ENCODE assay signal across 8 mouse cellular contexts in genomic region chr17:9774740-9775629, GRCm38 (mm10).
DNase-seq lines count a peak whose midpoint lies in the region; ATAC-seq lines count a peak whose summit lies in the region.

No protein-coding gene starts in this region.

- peak overlapping the region; percentile 62 for H3K27ac ChIP-seq in heart, embryonic 15.5 days
- peak overlapping the region; percentile 87 for H3K27ac ChIP-seq in brown adipose tissue, adult 24 weeks (replicated peaks; ENCODE audit: low read depth, low read length)
- H3K27ac ChIP-seq in heart, embryonic 16.5 days (ENCODE audit: low read length) = peak overlapping the region; percentile 48
- H3K27ac ChIP-seq in midbrain, embryonic 15.5 days = peak overlapping the region; percentile 70

- peaks cover 21% of the 10 kb centered on the region for H3K4me1 ChIP-seq in heart, embryonic 15.5 days (replicated peaks)
- peaks cover 15% of the 10 kb centered on the region for H3K4me1 ChIP-seq in brown adipose tissue, adult 24 weeks (ENCODE audit: control insufficient read depth, insufficient read depth, insufficient read length, low read length)
- peaks cover 6% of the 10 kb centered on the region; the same call in 1 of the 2 replicates for H3K4me1 ChIP-seq in heart, embryonic 16.5 days (ENCODE audit: control insufficient read depth, insufficient read depth, low read length)
- peaks cover 18% of the 10 kb centered on the region for H3K4me1 ChIP-seq in midbrain, embryonic 15.5 days

- H3K9me3 ChIP-seq in heart, embryonic 15.5 days (replicated peaks) = no peaks in the 10 kb centered on the region
- H3K9me3 ChIP-seq in heart, embryonic 16.5 days (replicated peaks; ENCODE audit: control insufficient read depth, low read length) = no peaks in the 10 kb centered on the region
- no peaks in the 10 kb centered on the region for H3K9me3 ChIP-seq in midbrain, embryonic 15.5 days

- no peak overlapping the region for H3K9ac ChIP-seq in heart, embryonic 15.5 days
- no peak overlapping the region for H3K9ac ChIP-seq in heart, embryonic 16.5 days (ENCODE audit: low read length)
- H3K9ac ChIP-seq in midbrain, embryonic 15.5 days = no peak overlapping the region

- no peaks in the 10 kb centered on the region for H3K27me3 ChIP-seq in heart, embryonic 15.5 days
- no peaks in the 10 kb centered on the region for H3K27me3 ChIP-seq in heart, embryonic 16.5 days (ENCODE audit: control insufficient read depth, insufficient read depth, low read length)
- no peaks in the 10 kb centered on the region for H3K27me3 ChIP-seq in midbrain, embryonic 15.5 days (replicated peaks)

- H3K4me2 ChIP-seq in heart, embryonic 15.5 days = no peak overlapping the region
- no peak overlapping the region for H3K4me2 ChIP-seq in heart, embryonic 16.5 days (ENCODE audit: low read depth, low read length)
- no peak overlapping the region for H3K4me2 ChIP-seq in midbrain, embryonic 15.5 days

- H3K36me3 ChIP-seq in heart, embryonic 15.5 days = no peaks in the 10 kb centered on the region
- H3K36me3 ChIP-seq in heart, embryonic 16.5 days (ENCODE audit: control insufficient read depth, insufficient read depth) = no peaks in the 10 kb centered on the region
- no peaks in the 10 kb centered on the region for H3K36me3 ChIP-seq in midbrain, embryonic 15.5 days (replicated peaks)

- ATAC-seq in heart, embryonic 15.5 days (replicated peaks; ENCODE audit: insufficient number of reproducible peaks, insufficient read depth, low FRiP score, low read depth) = no peak
- no peak for ATAC-seq in heart, embryonic 16.5 days (replicated peaks; ENCODE audit: extremely low read depth, insufficient read depth, low FRiP score)
- ATAC-seq in midbrain, embryonic 15.5 days (replicated peaks) = 0 out of 2 replicates have a peak, but pooled peaks have one; percentile 25

- H3K4me3 ChIP-seq in heart, embryonic 15.5 days = no peak overlapping the region
- no peak overlapping the region for H3K4me3 ChIP-seq in brown adipose tissue, adult 24 weeks (ENCODE audit: insufficient read depth, low read depth, low read length)
- no peak overlapping the region for H3K4me3 ChIP-seq in heart, embryonic 16.5 days (ENCODE audit: low read length)
- no peak overlapping the region for H3K4me3 ChIP-seq in midbrain, embryonic 15.5 days

- DNase-seq in heart, postnatal 25 days (ENCODE audit: low spot score) = no peak
- DNase-seq in urinary bladder, postnatal 25 days (ENCODE audit: low spot score) = no peak
- no peak for DNase-seq in layer of hippocampus, adult 9-10 months (ENCODE audit: low spot score)
- DNase-seq in layer of hippocampus, postnatal 14 days (ENCODE audit: low spot score in 2 of 2) = no peak

- whole genome bisulfite sequencing in heart, embryonic 15.5 days = 70% methylated on average over 11 of the region's 11 CpGs
- 72% methylated on average over 11 of the region's 11 CpGs for WGBS in heart, embryonic 16.5 days
- 42% methylated on average over 11 of the region's 11 CpGs for WGBS in midbrain, embryonic 15.5 days

- intact Hi-C loops in heart, postnatal 25 days (cut with DNase I) = loop anchor here (5.0 kb wide), 1 partner anchor 262 kb away; no protein-coding TSS in a partner anchor
